Mouse (Mus musculus) CH12.LX (cell line): Measurements from ENCODE around the gene Gm21060. TPM values are rescaled to one million over a fixed set of nuclear protein-coding genes. Genes with fewer than 3 reads are reported as not detected.
"Not testable (repeated sequence)": the region's sequence is repeated elsewhere in the genome, so short reads cannot be mapped to it uniquely, and the experiment has no call there.

Source experiments
- DNase-seq: peaks from one replicate; pipeline ENCODE4 v3.0.0-alpha.2; 2013; ENCODE audit errors: extremely low read depth
- H3K27ac ChIP-seq: 2 replicates; pipeline ENCODE4 v1.5.1; 2012; ENCODE audit warnings: low read depth, mild to moderate bottlenecking, control low read depth, moderate library complexity; ENCODE audit not compliant: insufficient read depth
- H3K27me3 ChIP-seq: replicated peaks from 2 replicates; pipeline ENCODE3; 2012; ENCODE audit warnings: inconsistent platforms
- H3K36me3 ChIP-seq, 2 experiments: replicated peaks in 1 of 2; 2 replicates each; pipeline versions ENCODE3 to v1.6.1; 2012; ENCODE audit warnings: inconsistent platforms in 1 of 2, low read length in 1 of 2, mild to moderate bottlenecking in 1 of 2, mixed read lengths in 1 of 2, moderate library complexity in 1 of 2; ENCODE audit not compliant: control insufficient read depth in 1 of 2, insufficient read depth in 1 of 2
- H3K4me1 ChIP-seq, 2 experiments: 2 replicates each; pipeline ENCODE4 v1.6.1; 2012; ENCODE audit warnings: inconsistent platforms in 1 of 2, moderate library complexity in 1 of 2; ENCODE audit not compliant: insufficient read depth in 2 of 2, control insufficient read depth in 1 of 2
- H3K4me2 ChIP-seq: 2 replicates; pipeline ENCODE4 v1.6.1; 2012; ENCODE audit warnings: low read depth, mild to moderate bottlenecking, control low read depth; ENCODE audit not compliant: poor library complexity, insufficient read depth, severe bottlenecking
- H3K4me3 ChIP-seq, 3 experiments: fragments of 150-350 bp in 1 of 3; sonication (generic) in 1 of 3; replicated peaks in 1 of 3; 2 replicates each; pipeline versions ENCODE3 to v1.5.1; 2011 to 2012; ENCODE audit warnings: low read depth in 2 of 3, low read length in 2 of 3, mild to moderate bottlenecking in 2 of 3, moderate library complexity in 2 of 3, control low read depth in 1 of 3, improper control_type of control experiment in 1 of 3, inconsistent platforms in 1 of 3, mixed read lengths in 1 of 3; ENCODE audit not compliant: poor library complexity in 1 of 3
- H3K79me2 ChIP-seq: replicated peaks from 2 replicates; pipeline ENCODE4 v1.6.1; 2012; ENCODE audit warnings: mild to moderate bottlenecking, moderate library complexity; ENCODE audit not compliant: control insufficient read depth, poor library complexity, insufficient read depth, severe bottlenecking; ENCODE audit errors: extremely low read depth
- H3K9ac ChIP-seq: 2 replicates; pipeline ENCODE4 v1.6.1; 2012; ENCODE audit warnings: low read depth, mild to moderate bottlenecking, control low read depth, moderate library complexity; ENCODE audit not compliant: insufficient read depth
- H3K9me3 ChIP-seq: replicated peaks from 2 replicates; pipeline ENCODE3; 2012; ENCODE audit warnings: low read length, inconsistent platforms, mixed read lengths
- E2F4 ChIP-seq: IDR thresholded peaks from 2 replicates; pipeline ENCODE4 v1.6.1; 2011; ENCODE audit warnings: low read depth, low read length, improper control_type of control experiment; ENCODE audit not compliant: insufficient replicate concordance
- ELF1 ChIP-seq: IDR thresholded peaks from 2 replicates; pipeline ENCODE4 v1.6.1; 2014; ENCODE audit warnings: low read depth, mild to moderate bottlenecking, inconsistent platforms, low read length, improper control_type of control experiment
- HCFC1 ChIP-seq: IDR thresholded peaks from 2 replicates; pipeline ENCODE4 v1.6.1; 2012; ENCODE audit warnings: low read depth, mild to moderate bottlenecking, inconsistent platforms, low read length, improper control_type of control experiment
- MAX ChIP-seq: IDR thresholded peaks from 2 replicates; pipeline ENCODE4 v1.6.1; 2011; ENCODE audit warnings: low read length, improper control_type of control experiment
- MXI1 ChIP-seq: IDR thresholded peaks from 2 replicates; pipeline ENCODE4 v1.6.1; 2011; ENCODE audit warnings: mild to moderate bottlenecking, low read depth, low read length, improper control_type of control experiment
- MYC ChIP-seq: IDR thresholded peaks from 2 replicates; pipeline ENCODE4 v1.6.1; 2011; ENCODE audit warnings: low read depth, mild to moderate bottlenecking, improper control_type of control experiment, low read length
- NELFE ChIP-seq: IDR thresholded peaks from 2 replicates; pipeline ENCODE4 v1.6.1; 2011; ENCODE audit warnings: low read depth, low read length, improper control_type of control experiment
- POLR2A ChIP-seq: IDR thresholded peaks from 2 replicates; pipeline ENCODE4 v1.6.1; 2011; ENCODE audit warnings: low read depth, mild to moderate bottlenecking, improper control_type of control experiment, low read length
- SIN3A ChIP-seq: IDR thresholded peaks from 2 replicates; pipeline ENCODE4 v1.6.1; 2012; ENCODE audit warnings: low read length, improper control_type of control experiment, inconsistent platforms
- TBP ChIP-seq: conservative IDR thresholded peaks from 2 replicates; pipeline ENCODE4 v1.6.1; 2011; ENCODE audit warnings: low read depth, low read length, improper control_type of control experiment
- TCF12 ChIP-seq: IDR thresholded peaks from 2 replicates; pipeline ENCODE4 v1.6.1; 2014; ENCODE audit warnings: low read depth, mild to moderate bottlenecking, inconsistent platforms, low read length, improper control_type of control experiment
- ZKSCAN1 ChIP-seq: IDR thresholded peaks from 2 replicates; pipeline ENCODE4 v1.6.1; 2012; ENCODE audit warnings: low read depth, inconsistent platforms, low read length, improper control_type of control experiment, borderline replicate concordance
- ZMIZ1 ChIP-seq: IDR thresholded peaks from 2 replicates; pipeline ENCODE4 v1.6.1; 2012; ENCODE audit warnings: low read depth, mild to moderate bottlenecking, inconsistent platforms, low read length, improper control_type of control experiment
- dilution Hi-C: fragments of 300-500 bp; cut with MboI; formaldehyde crosslinking; loops from 2 replicates; pipeline ENCODE4 v1.14.3; 2020; ENCODE audit warnings: low sequenced_read_pairs; ENCODE audit not compliant: extremely low pct_unique_long_range_greater_than_20kb, extremely low pct_ligation_motif_present
- in situ Hi-C: fragments of 300-500 bp; cut with MboI; formaldehyde crosslinking; loops from 3 replicates; pipeline ENCODE4 v1.14.3; 2019; ENCODE audit warnings: low sequenced_read_pairs, low pct_ligation_motif_present, low pct_unique_long_range_greater_than_20kb, mixed read lengths
- polyA plus RNA-seq: library from polyadenylated mRNA; unstranded; fragments of >175 nt; gene quantifications from 2 replicates; pipeline ENCODE4 v1.2.1, GENCODE M21; 2012; ENCODE audit warnings: low read depth; ENCODE audit not compliant: insufficient read length
- total RNA-seq, 2 experiments: library from RNA; depleted of rRNA; stranded (reverse); fragments of 300-350 nt in 1 of 2; fragments of >200 nt in 1 of 2; gene quantifications; 2 replicates each; pipeline ENCODE4 v1.2.3; 2012 to 2014

Gene Gm21060
- total RNA-seq (2012; rRNA removed) (15.0 TPM in 1 of 2 replicates, not detected in the other), total RNA-seq (2014; rRNA removed) (not detected in 2 replicates), polyA plus RNA-seq (1.9 and 3.0 TPM in 2 replicates)

DNA sequence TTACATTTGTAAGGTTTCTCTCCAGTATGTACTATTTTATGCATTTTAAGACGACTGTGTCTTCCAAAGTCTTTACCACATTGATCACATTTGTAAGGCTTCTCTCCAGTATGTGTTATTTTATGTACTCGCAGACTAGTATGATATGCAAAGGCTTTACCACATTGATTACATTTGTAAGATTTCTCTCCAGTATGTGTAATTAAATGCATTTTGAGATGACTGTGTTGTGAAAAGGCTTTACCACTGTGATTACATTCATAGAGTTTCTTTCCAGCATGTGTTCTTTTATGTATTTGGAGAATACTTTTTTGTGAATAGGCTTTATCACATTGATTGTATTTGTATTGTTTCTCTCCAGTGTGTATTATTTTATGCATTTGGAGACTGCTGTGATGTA lies at the start of gene Gm21060:
Gene Gm21060, minus strand, starts transcription at position 101 of the 400 bp plus-strand sequence.
- Histone ChIP-seq H3K4me2 (no peak within 1 kb of the TSS), H3K27ac (no peak within 1 kb of the TSS), H3K27me3 (no peaks in the 10 kb centered on the region), H3K79me2 (no peaks in the 10 kb centered on the region), H3K36me3 (peaks cover 0 to 8% of the 10 kb centered on the region in 2 experiments), H3K9ac (no peak within 1 kb of the TSS), H3K4me3 (no peak within 1 kb of the TSS), H3K9me3 (no peaks in the 10 kb centered on the region), H3K4me1 (no peaks in the 10 kb centered on the region)
- in situ Hi-C loops (no loop called here), dilution Hi-C loops (no loop called here)
- DNase-seq: no peak
- TF ChIP-seq ELF1 (no peak), ZKSCAN1 (no peak), SIN3A (no peak)

DNA sequence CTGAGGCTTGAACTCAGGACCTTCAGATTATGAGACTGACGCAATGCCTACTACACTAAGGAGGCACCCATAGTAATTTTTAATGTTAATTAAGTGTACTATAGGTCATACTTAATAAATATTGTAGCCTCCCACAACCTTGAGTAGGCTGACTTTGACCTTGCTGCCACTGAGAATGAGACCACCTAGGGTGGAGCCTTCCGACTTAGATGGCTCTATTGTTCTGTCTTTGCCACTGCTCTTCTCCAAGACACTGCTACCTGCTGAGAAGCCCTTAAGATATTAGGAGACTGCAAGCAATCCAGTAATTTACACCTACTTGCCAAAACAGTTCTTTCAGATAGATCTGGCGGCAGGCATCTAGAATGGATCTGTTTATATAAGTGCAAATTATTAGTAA lies 24.0 kb upstream of the Gm21060 start:
- H3K27ac ChIP-seq, H3K36me3 ChIP-seq, dilution Hi-C loops, H3K4me1 ChIP-seq, H3K4me2 ChIP-seq, H3K4me3 ChIP-seq, H3K9me3 ChIP-seq, H3K27me3 ChIP-seq, DNase-seq, in situ Hi-C loops, H3K9ac ChIP-seq, H3K79me2 ChIP-seq: not testable (repeated sequence)

DNA sequence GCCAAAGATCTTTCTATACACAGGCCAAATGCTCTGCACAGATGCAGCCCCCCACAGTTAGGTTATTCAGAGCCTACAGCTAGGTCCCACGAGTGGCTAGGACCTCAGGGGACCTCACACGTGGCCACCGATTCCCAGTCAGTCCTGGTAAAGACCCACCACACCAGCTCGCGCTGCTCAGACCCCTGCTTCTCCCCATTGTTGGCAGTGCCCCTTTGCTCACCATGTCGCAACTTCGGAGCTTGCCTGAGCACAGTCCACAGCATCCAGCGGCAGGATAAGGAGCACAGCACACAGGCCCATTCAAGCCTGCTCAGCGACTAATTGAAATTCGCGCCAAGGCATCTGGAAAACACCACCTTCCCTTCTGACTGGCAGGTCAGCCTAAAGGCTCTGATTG lies 16.3 kb upstream of the Gm21060 start:
- peak; percentile 2 for DNase-seq
- H3K9me3 ChIP-seq, H3K4me1 ChIP-seq, dilution Hi-C loops, H3K27me3 ChIP-seq, H3K36me3 ChIP-seq, in situ Hi-C loops: not testable (repeated sequence)
- H3K4me3 ChIP-seq: peak overlapping the region in 2 of 3 experiments; percentile 38 to 74
- TF ChIP-seq MXI1: peak; percentile 80; the same call in 1 of the 2 replicates
- peak; percentile 70 for TF ChIP-seq MYC
- TF ChIP-seq TBP: peak; percentile 57; the same call in 1 of the 2 replicates
- peak; percentile 74 for TF ChIP-seq POLR2A
- peak; percentile 40; the same call in 1 of the 2 replicates for TF ChIP-seq NELFE
- TF ChIP-seq ZMIZ1: peak; percentile 43; the same call in 1 of the 2 replicates
- TF ChIP-seq TCF12: 0 out of 2 replicates have a peak, but pooled peaks have one; percentile 44
- peak; percentile 56; the same call in 1 of the 2 replicates for TF ChIP-seq SIN3A
- peak; percentile 76 for TF ChIP-seq MAX
- 0 out of 2 replicates have a peak, but pooled peaks have one; percentile 13 for TF ChIP-seq HCFC1
- 0 out of 2 replicates have a peak, but pooled peaks have one; percentile 69 for TF ChIP-seq E2F4
- H3K79me2 ChIP-seq: peaks cover 36% of the 10 kb centered on the region
- peak overlapping the region; percentile 54 for H3K9ac ChIP-seq
- peak overlapping the region; percentile 14 for H3K4me2 ChIP-seq
- peak overlapping the region; percentile 65 for H3K27ac ChIP-seq
